Mouse (Mus musculus): ENCODE measurements around the gene Prickle3. TPM values are rescaled to one million over a fixed set of nuclear protein-coding genes. Genes with fewer than 3 reads are reported as not detected.

Prickle3 gene
- 4.1 and 4.2 TPM in 2 replicates for polyA plus RNA-seq (2016; fragmentation: Nextera tagmentation; extraction: Ambion mirVana)

GRCm38 (mm10) chrX:7657221-7657639 is at the start of gene Prickle3:
Gene Prickle3, plus strand, starts transcription at chrX:7657260.
- H3K4me1 ChIP-seq, result peaks cover 21% of the 10 kb centered on the region
- no peaks in the 10 kb centered on the region for H3K36me3 ChIP-seq (replicated peaks)
- peaks cover 4% of the 10 kb centered on the region; the same call in 1 of the 2 replicates for H3K9me3 ChIP-seq
- 18% methylated on average over 26 of the region's 26 CpGs for WGBS
- no peaks in the 10 kb centered on the region for H3K27me3 ChIP-seq (replicated peaks; ENCODE audit: low read depth, poor library complexity, severe bottlenecking)
- peak within 1 kb of the TSS; percentile 60 for H3K4me3 ChIP-seq
- peak within 1 kb of the TSS; percentile 77 for H3K27ac ChIP-seq (replicated peaks)
- DNase-seq (ENCODE audit: low spot score), result peak; percentile 28

- Histone ChIP-seq H3K4me3 (peak overlapping the region; percentile 54), H3K36me3 (replicated peaks) (no peaks in the 10 kb centered on the region), H3K9me3 (no peaks in the 10 kb centered on the region), H3K27me3 (replicated peaks; ENCODE audit: low read depth, poor library complexity, severe bottlenecking) (peaks cover 29% of the 10 kb centered on the region), H3K4me1 (no peaks in the 10 kb centered on the region), H3K27ac (replicated peaks) (no peak overlapping the region)
- WGBS, result 22% methylated on average over 21 of the region's 21 CpGs
- DNase-seq (ENCODE audit: low spot score), result no peak
Measured at GRCm38 (mm10) chrX:7610035-7610434, 47.0 kb upstream of the Prickle3 start.

GRCm38 (mm10) chrX:7610536-7611258 is 46.4 kb upstream of the Prickle3 start:
- no peaks in the 10 kb centered on the region for H3K9me3 ChIP-seq
- H3K27me3 ChIP-seq (replicated peaks; ENCODE audit: low read depth, poor library complexity, severe bottlenecking), result peaks cover 29% of the 10 kb centered on the region
- H3K36me3 ChIP-seq (replicated peaks), result no peaks in the 10 kb centered on the region
- H3K4me1 ChIP-seq, result no peaks in the 10 kb centered on the region
- no peak overlapping the region for H3K27ac ChIP-seq (replicated peaks)
- H3K4me3 ChIP-seq, result peak overlapping the region; percentile 54
- WGBS, result 20% methylated on average over 26 of the region's 26 CpGs
- DNase-seq (ENCODE audit: low spot score), result peak; percentile 15

GRCm38 (mm10) chrX:7617889-7618551 is 39.0 kb upstream of the Prickle3 start:
- 84% methylated on average over 12 of the region's 12 CpGs for WGBS
- H3K4me1 ChIP-seq, result no peaks in the 10 kb centered on the region

GRCm38 (mm10) chrX:7632560-7632959 is 24.5 kb upstream of the Prickle3 start:
- H3K27me3 ChIP-seq (replicated peaks; ENCODE audit: low read depth, poor library complexity, severe bottlenecking), result no peaks in the 10 kb centered on the region
- no peak for DNase-seq (ENCODE audit: low spot score)

More at GRCm38 (mm10) chrX:7617889-7618551, 39.0 kb upstream of the Prickle3 start:
- Histone ChIP-seq H3K36me3 (replicated peaks) (no peaks in the 10 kb centered on the region), H3K4me3 (no peak overlapping the region), H3K27me3 (replicated peaks; ENCODE audit: low read depth, poor library complexity, severe bottlenecking) (no peaks in the 10 kb centered on the region), H3K27ac (replicated peaks) (no peak overlapping the region), H3K9me3 (no peaks in the 10 kb centered on the region)
- DNase-seq (ENCODE audit: low spot score), result no peak

GRCm38 (mm10) chrX:7635101-7635500 is 22.0 kb upstream of the Prickle3 start:
- Histone ChIP-seq H3K36me3 (replicated peaks) (no peaks in the 10 kb centered on the region), H3K4me1 (0 out of 2 replicates have a peak, but pooled peaks cover 4% of the 10 kb centered on the region), H3K27me3 (replicated peaks; ENCODE audit: low read depth, poor library complexity, severe bottlenecking) (peaks cover 17% of the 10 kb centered on the region), H3K4me3 (no peak overlapping the region), H3K9me3 (no peaks in the 10 kb centered on the region), H3K27ac (replicated peaks) (no peak overlapping the region)
- 68% methylated on average over 3 of the region's 3 CpGs for WGBS
- no peak for DNase-seq (ENCODE audit: low spot score)

More at GRCm38 (mm10) chrX:7632560-7632959, 24.5 kb upstream of the Prickle3 start:
- Histone ChIP-seq H3K27ac (replicated peaks) (no peak overlapping the region), H3K9me3 (no peaks in the 10 kb centered on the region), H3K36me3 (replicated peaks) (no peaks in the 10 kb centered on the region), H3K4me3 (no peak overlapping the region), H3K4me1 (no peaks in the 10 kb centered on the region)
- 92% methylated on average over 6 of the region's 6 CpGs for WGBS

- Histone ChIP-seq H3K27ac (replicated peaks) (peak within 1 kb of the TSS; percentile 51; the same call in 1 of the 2 replicates), H3K4me3 (peak within 1 kb of the TSS; percentile 54), H3K27me3 (replicated peaks; ENCODE audit: low read depth, poor library complexity, severe bottlenecking) (peaks cover 31% of the 10 kb centered on the region), H3K36me3 (replicated peaks) (no peaks in the 10 kb centered on the region), H3K9me3 (no peaks in the 10 kb centered on the region), H3K4me1 (0 out of 2 replicates have a peak, but pooled peaks cover 4% of the 10 kb centered on the region)
- WGBS, result 15% methylated on average over 42 of the region's 42 CpGs
- DNase-seq (ENCODE audit: low spot score), result peak; percentile 92
Measured at GRCm38 (mm10) chrX:7638401-7639091, 18.5 kb upstream of the Prickle3 start, which contains the start of gene Syp. Gene Syp, plus strand, starts transcription at chrX:7638471.

GRCm38 (mm10) chrX:7639536-7640325 is 17.3 kb upstream of the Prickle3 start:
- Histone ChIP-seq H3K4me1 (0 out of 2 replicates have a peak, but pooled peaks cover 4% of the 10 kb centered on the region), H3K9me3 (no peaks in the 10 kb centered on the region), H3K4me3 (peak overlapping the region; percentile 54), H3K27me3 (replicated peaks; ENCODE audit: low read depth, poor library complexity, severe bottlenecking) (peaks cover 31% of the 10 kb centered on the region), H3K36me3 (replicated peaks) (no peaks in the 10 kb centered on the region), H3K27ac (replicated peaks) (no peak overlapping the region)
- WGBS, result 27% methylated on average over 13 of the region's 13 CpGs
- DNase-seq (ENCODE audit: low spot score), result no peak

GRCm38 (mm10) chrX:7640785-7641184 is 16.3 kb upstream of the Prickle3 start:
- Histone ChIP-seq H3K4me3 (no peak overlapping the region), H3K27ac (replicated peaks) (no peak overlapping the region), H3K4me1 (0 out of 2 replicates have a peak, but pooled peaks cover 4% of the 10 kb centered on the region), H3K36me3 (replicated peaks) (no peaks in the 10 kb centered on the region), H3K9me3 (no peaks in the 10 kb centered on the region), H3K27me3 (replicated peaks; ENCODE audit: low read depth, poor library complexity, severe bottlenecking) (peaks cover 31% of the 10 kb centered on the region)
- DNase-seq (ENCODE audit: low spot score), result no peak
- 35% methylated on average over 12 of the region's 12 CpGs for WGBS

- 15% methylated on average over 5 of the region's 5 CpGs for WGBS
- no peak overlapping the region for H3K27ac ChIP-seq (replicated peaks)
- no peaks in the 10 kb centered on the region for H3K4me1 ChIP-seq
- H3K4me3 ChIP-seq, result no peak overlapping the region
- no peaks in the 10 kb centered on the region for H3K9me3 ChIP-seq
- DNase-seq (ENCODE audit: low spot score), result peak; percentile 78
- H3K36me3 ChIP-seq (replicated peaks), result no peaks in the 10 kb centered on the region
- peaks cover 13% of the 10 kb centered on the region for H3K27me3 ChIP-seq (replicated peaks; ENCODE audit: low read depth, poor library complexity, severe bottlenecking)
Measured at GRCm38 (mm10) chrX:7645349-7645748, 11.7 kb upstream of the Prickle3 start.

- peak overlapping the region; percentile 61 for H3K4me3 ChIP-seq
- H3K36me3 ChIP-seq (replicated peaks), result no peaks in the 10 kb centered on the region
- H3K27me3 ChIP-seq (replicated peaks; ENCODE audit: low read depth, poor library complexity, severe bottlenecking), result no peaks in the 10 kb centered on the region
- peak; percentile 82 for DNase-seq (ENCODE audit: low spot score)
- 18% methylated on average over 25 of the region's 25 CpGs for WGBS
- H3K4me1 ChIP-seq, result no peaks in the 10 kb centered on the region
- H3K27ac ChIP-seq (replicated peaks), result peak overlapping the region; percentile 89
- H3K9me3 ChIP-seq, result no peaks in the 10 kb centered on the region
Measured at GRCm38 (mm10) chrX:7648671-7649304, 8.3 kb upstream of the Prickle3 start.
